Mouse (Mus musculus) limb, embryonic 11.5 days (tissue): Measurements from ENCODE around the gene Tifab. TPM values are rescaled to one million over a fixed set of nuclear protein-coding genes. Genes with fewer than 3 reads are reported as not detected.

Source experiments
- ATAC-seq: fragments of 200-750 bp; cut with Nextera tagmentation; 2 replicates; pipeline ENCODE4 v1.8.0; 2017; ENCODE audit warnings: low read depth; ENCODE audit not compliant: insufficient number of reproducible peaks, low FRiP score, low TSS enrichment
- DNase-seq: peaks from one replicate; pipeline ENCODE4 v3.0.0-alpha.2; 2015; ENCODE audit warnings: low spot score
- H3K27ac ChIP-seq: fragments of 300-500 bp; sonication (generic); replicated peaks from 2 replicates; pipeline ENCODE4 v1.5.1; 2014; ENCODE audit warnings: low read depth, mild to moderate bottlenecking, low read length
- H3K27me3 ChIP-seq: fragments of 300-500 bp; sonication (generic); 2 replicates; pipeline ENCODE4 v1.6.1; 2014; ENCODE audit warnings: mild to moderate bottlenecking, low read length, mixed read lengths; ENCODE audit not compliant: control insufficient read depth, insufficient read depth
- H3K36me3 ChIP-seq: fragments of 300-500 bp; sonication (generic); 2 replicates; pipeline ENCODE4 v1.6.1; 2014; ENCODE audit warnings: mild to moderate bottlenecking, low read length, moderate library complexity, mixed read lengths; ENCODE audit not compliant: control insufficient read depth, insufficient read depth
- H3K4me1 ChIP-seq: fragments of 300-500 bp; sonication (generic); 2 replicates; pipeline ENCODE4 v1.6.1; 2014; ENCODE audit warnings: low read length, mixed read lengths; ENCODE audit not compliant: control insufficient read depth, insufficient read depth
- H3K4me2 ChIP-seq: fragments of 300-500 bp; sonication (generic); 2 replicates; pipeline ENCODE4 v1.6.1; 2014; ENCODE audit warnings: low read depth, mild to moderate bottlenecking, moderate library complexity; ENCODE audit not compliant: severe bottlenecking
- H3K4me3 ChIP-seq: fragments of 300-500 bp; sonication (generic); 2 replicates; pipeline ENCODE4 v1.5.1; 2014; ENCODE audit warnings: low read depth, low read length
- H3K9ac ChIP-seq: fragments of 300-500 bp; sonication (generic); 2 replicates; pipeline ENCODE4 v1.6.1; 2014; ENCODE audit warnings: mild to moderate bottlenecking, low read length
- H3K9me3 ChIP-seq: fragments of 300-500 bp; sonication (generic); 2 replicates; pipeline ENCODE4 v1.6.1; 2016; ENCODE audit warnings: low read length; ENCODE audit not compliant: control insufficient read depth
- WGBS: fragments of 180-500 bp; shearing (Covaris S2); extraction: QIAGEN DNeasy Blood & Tissue Kit; methylation state at CpG from one replicate; pipeline ENCODE4 v1.1.7; 2014; 5-methylcytosine and 5-hydroxymethylcytosine counted together
- polyA plus RNA-seq: library from polyadenylated mRNA; unstranded; fragments of >200 nt; fragmentation: Nextera tagmentation; extraction: Ambion mirVana; gene quantifications from 2 replicates; pipeline ENCODE4 v1.2.1, GENCODE M21; 2014

Gene Tifab
- 0.27 and 0.52 TPM in 2 replicates for polyA plus RNA-seq

- DNase-seq, result no peak
- WGBS, result 92% methylated on average over 16 of the region's 16 CpGs
Measured at GRCm38 (mm10) chr13:56178416-56179035, at the start of gene Tifab. Gene Tifab, minus strand, starts transcription at chr13:56178885.

DNA sequence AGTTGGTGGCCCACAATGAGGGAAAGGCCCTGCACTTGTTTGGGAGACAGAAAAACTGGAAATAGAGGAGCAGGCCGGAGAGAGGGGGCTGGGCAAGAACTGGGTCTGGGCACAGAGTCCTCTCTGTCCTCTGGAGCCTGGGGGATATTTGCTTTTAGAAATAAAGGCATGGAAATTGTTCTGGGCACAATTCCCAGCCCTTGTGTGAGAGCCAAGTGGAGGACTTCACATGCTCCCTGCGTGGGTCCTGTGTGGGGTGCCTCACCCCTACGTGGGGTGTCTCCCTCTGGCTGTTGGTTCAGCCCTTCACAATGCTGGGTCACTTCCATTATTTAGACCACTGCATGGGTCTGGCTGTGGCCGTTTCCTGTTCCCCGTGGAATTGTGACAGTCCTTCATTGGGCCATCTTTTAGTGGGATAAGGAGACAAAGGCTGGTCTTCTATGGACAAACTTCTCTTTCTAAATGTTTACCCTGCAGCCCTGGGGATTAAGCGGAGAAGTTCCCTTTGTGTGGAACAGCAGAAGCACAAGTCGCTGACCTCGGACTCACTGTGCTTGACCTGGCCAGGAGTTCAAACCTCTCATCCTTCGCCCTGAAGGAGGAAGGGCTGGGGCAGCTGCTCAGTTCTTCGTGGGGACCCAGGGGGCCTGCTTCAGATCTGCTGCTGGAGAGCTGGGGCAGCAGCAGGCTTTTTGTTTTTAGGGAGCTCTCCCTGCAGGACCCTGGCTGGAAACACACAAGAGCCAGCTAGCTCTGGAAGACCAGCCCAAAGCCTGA is 47.7 kb upstream of the Tifab start:
- Histone ChIP-seq H3K9me3 (no peaks in the 10 kb centered on the region), H3K36me3 (no peaks in the 10 kb centered on the region), H3K4me1 (peaks cover 19% of the 10 kb centered on the region), H3K9ac (no peak overlapping the region), H3K4me3 (no peak overlapping the region), H3K27ac (no peak overlapping the region), H3K4me2 (no peak overlapping the region), H3K27me3 (peaks cover 27% of the 10 kb centered on the region)
- ATAC-seq (no peak), DNase-seq (no peak)
- WGBS, result 36% methylated on average over 10 of the region's 10 CpGs

More at GRCm38 (mm10) chr13:56178416-56179035, at the start of gene Tifab:
- Histone ChIP-seq H3K36me3 (no peaks in the 10 kb centered on the region), H3K9ac (no peak within 1 kb of the TSS), H3K27ac (no peak within 1 kb of the TSS), H3K9me3 (no peaks in the 10 kb centered on the region), H3K4me2 (no peak within 1 kb of the TSS), H3K4me1 (peaks cover 10% of the 10 kb centered on the region), H3K4me3 (no peak within 1 kb of the TSS), H3K27me3 (no peaks in the 10 kb centered on the region)
- no peak for ATAC-seq

DNA sequence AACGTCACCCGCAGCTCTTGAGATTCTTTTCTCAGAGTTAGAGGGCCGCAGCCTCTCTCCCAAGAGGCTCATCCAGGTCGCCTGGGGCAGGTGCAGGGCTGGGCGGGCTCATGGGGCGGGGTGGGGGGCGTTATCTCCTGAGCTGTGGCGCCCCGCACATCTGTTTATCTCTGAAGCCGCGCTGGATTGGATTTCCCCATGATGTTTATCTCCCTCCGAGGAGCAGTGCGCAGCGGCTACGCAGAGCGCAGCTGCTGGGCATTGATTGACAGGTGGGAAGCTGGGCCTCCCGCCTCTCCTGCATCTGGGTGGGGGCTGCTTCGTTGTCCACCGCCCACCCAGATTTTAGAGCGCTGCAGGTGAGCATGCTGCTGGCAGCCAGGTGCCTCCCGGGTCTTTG is 44.9 kb upstream of the Tifab start:
- peaks cover 30% of the 10 kb centered on the region for H3K27me3 ChIP-seq
- H3K4me3 ChIP-seq, result no peak overlapping the region
- WGBS, result 3% methylated on average over 21 of the region's 21 CpGs
- no peak overlapping the region for H3K9ac ChIP-seq
- no peaks in the 10 kb centered on the region for H3K9me3 ChIP-seq
- H3K4me2 ChIP-seq, result no peak overlapping the region
- H3K27ac ChIP-seq, result no peak overlapping the region
- no peaks in the 10 kb centered on the region for H3K36me3 ChIP-seq
- ATAC-seq (no peak), DNase-seq (no peak)
- H3K4me1 ChIP-seq, result peaks cover 15% of the 10 kb centered on the region

- peaks cover 15% of the 10 kb centered on the region for H3K4me1 ChIP-seq
- H3K27ac ChIP-seq, result no peak overlapping the region
- H3K27me3 ChIP-seq, result peaks cover 30% of the 10 kb centered on the region
- H3K9ac ChIP-seq, result no peak overlapping the region
- no peaks in the 10 kb centered on the region for H3K9me3 ChIP-seq
- 2% methylated on average over 4 of the region's 4 CpGs for WGBS
- no peak overlapping the region for H3K4me3 ChIP-seq
- ATAC-seq (no peak), DNase-seq (peak; percentile 47)
- no peak overlapping the region; the same call in 1 of the 2 replicates for H3K4me2 ChIP-seq
- H3K36me3 ChIP-seq, result no peaks in the 10 kb centered on the region
Measured at GRCm38 (mm10) chr13:56222849-56223246, 44.2 kb upstream of the Tifab start.

DNA sequence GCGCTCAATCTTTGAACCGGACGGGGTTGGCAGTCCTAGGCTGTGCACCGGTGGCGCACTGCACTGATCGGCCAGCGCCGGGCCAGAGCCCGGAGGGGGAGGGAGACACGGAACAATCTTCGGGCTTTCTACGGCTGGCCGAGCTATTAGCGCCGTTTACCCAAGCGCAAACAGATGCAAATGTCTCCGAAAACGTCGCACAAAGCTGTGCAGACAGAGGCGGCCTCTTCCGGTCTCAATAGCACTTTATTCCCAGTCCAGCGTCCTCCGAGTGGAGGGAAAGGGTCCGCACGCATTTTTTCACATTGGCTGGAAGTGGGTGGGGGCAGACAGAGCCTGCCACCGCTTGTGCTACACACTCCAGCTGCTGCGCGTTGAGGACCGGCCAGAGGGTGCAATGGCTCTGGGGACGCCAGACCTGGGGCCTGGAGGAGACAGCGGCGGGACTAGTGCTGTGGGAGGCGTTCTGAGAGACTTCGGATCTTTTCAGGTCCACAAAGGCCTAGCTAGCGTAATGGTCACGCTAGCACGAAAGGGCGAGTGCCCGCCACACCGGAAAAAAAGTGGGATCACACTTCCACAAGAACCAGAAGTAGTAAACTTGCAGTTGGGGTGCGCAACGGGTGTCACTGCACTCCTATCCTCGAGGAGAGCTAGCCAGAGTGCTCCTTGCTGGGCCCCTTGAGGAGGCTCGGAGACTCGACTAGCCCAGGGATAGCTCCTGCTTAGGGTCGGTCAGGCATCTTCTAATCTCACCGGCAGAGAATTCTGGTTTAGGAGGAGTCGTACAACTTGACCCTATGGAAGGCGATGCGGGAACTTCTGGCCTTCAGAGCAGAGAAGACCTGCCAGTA is 43.5 kb upstream of the Tifab start:
- ATAC-seq (peak; percentile 40; the same call in 1 of the 2 replicates), DNase-seq (peak; percentile 74)
- no peak overlapping the region for H3K27ac ChIP-seq
- peak overlapping the region; percentile 37 for H3K4me3 ChIP-seq
- under 1% methylated on average over 50 of the region's 50 CpGs for WGBS
- no peaks in the 10 kb centered on the region for H3K9me3 ChIP-seq
- H3K4me1 ChIP-seq, result peaks cover 15% of the 10 kb centered on the region
- H3K36me3 ChIP-seq, result no peaks in the 10 kb centered on the region
- H3K27me3 ChIP-seq, result peaks cover 30% of the 10 kb centered on the region
- peak overlapping the region; percentile 84 for H3K4me2 ChIP-seq
- peak overlapping the region; percentile 23; the same call in 1 of the 2 replicates for H3K9ac ChIP-seq

DNA sequence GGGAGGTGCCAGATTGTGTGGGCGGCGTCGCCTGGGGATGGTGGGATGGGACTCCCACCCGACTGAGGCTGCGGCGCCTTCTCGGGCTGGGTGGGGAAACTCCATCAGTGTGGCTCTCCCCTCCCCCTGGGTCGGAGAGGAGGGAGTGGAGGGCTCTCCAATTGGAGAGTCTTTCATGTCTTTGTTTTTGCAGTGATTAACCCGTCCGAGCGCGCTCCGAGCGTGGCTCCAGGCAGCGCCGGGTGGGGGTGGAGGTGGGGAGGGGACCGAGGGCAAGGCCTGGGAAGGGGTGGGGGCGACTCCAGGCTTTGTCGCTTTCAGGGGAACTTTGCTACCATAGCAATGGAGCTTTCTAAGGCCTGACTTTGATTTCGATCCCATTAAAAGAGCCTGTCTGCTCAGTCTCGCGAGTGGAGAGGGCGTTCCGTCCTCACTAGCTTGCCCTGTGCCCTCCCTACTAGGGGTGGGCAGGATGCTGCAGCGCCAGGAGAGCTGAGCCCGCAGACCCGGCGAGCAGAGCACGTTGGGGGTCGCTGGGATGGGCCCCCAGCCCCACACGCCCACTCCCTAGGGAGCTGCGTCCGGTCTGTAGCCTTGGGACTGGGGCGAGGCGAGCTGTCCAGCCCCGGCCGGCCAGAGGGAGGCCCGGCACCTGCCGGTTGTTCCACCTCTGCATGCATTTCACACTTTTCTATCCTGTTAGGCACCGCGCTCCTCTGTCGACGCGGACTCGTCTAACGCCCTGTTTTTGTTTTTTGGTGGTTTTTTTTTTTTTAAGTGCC is 42.6 kb upstream of the Tifab start:
- Histone ChIP-seq H3K9ac (peak overlapping the region; percentile 64), H3K27ac (no peak overlapping the region), H3K27me3 (peaks cover 30% of the 10 kb centered on the region), H3K4me2 (peak overlapping the region; percentile 84), H3K9me3 (no peaks in the 10 kb centered on the region), H3K36me3 (no peaks in the 10 kb centered on the region), H3K4me3 (peak overlapping the region; percentile 37), H3K4me1 (peaks cover 15% of the 10 kb centered on the region)
- peak; percentile 69 for ATAC-seq
- DNase-seq, result peak; percentile 72
- under 1% methylated on average over 46 of the region's 46 CpGs for WGBS

- Histone ChIP-seq H3K4me2 (no peak overlapping the region), H3K9me3 (no peaks in the 10 kb centered on the region), H3K4me3 (no peak overlapping the region), H3K4me1 (peaks cover 15% of the 10 kb centered on the region), H3K27ac (no peak overlapping the region), H3K9ac (no peak overlapping the region), H3K27me3 (peaks cover 27% of the 10 kb centered on the region), H3K36me3 (no peaks in the 10 kb centered on the region)
- ATAC-seq, result no peak
- WGBS, result 63% methylated on average over 9 of the region's 9 CpGs
- no peak for DNase-seq
Measured at GRCm38 (mm10) chr13:56219254-56219653, 40.6 kb upstream of the Tifab start.
